Mouse (Mus musculus) hindbrain, embryonic 13.5 days (tissue): ENCODE results near the gene Oasl2. TPM values are rescaled to one million over a fixed set of nuclear protein-coding genes. Genes with fewer than 3 reads are reported as not detected.
"Not testable (repeated sequence)": the region's sequence is repeated elsewhere in the genome, so short reads cannot be mapped to it uniquely, and the experiment has no call there.

Experiments used
- ATAC-seq: fragments of 200-750 bp; cut with Nextera tagmentation; 2 replicates; pipeline ENCODE4 v1.8.0; 2017; ENCODE audit warnings: moderate TSS enrichment; ENCODE audit not compliant: low FRiP score
- H3K27ac ChIP-seq: fragments of 300-500 bp; sonication (generic); 2 replicates; pipeline ENCODE4 v1.5.1; 2015; ENCODE audit warnings: inconsistent platforms, mild to moderate bottlenecking, moderate library complexity
- H3K27me3 ChIP-seq: fragments of 300-500 bp; sonication (generic); 2 replicates; pipeline ENCODE4 v1.6.1; 2015; ENCODE audit warnings: mild to moderate bottlenecking, inconsistent platforms
- H3K36me3 ChIP-seq: fragments of 300-500 bp; sonication (generic); 2 replicates; pipeline ENCODE4 v1.6.1; 2015; ENCODE audit warnings: mild to moderate bottlenecking, inconsistent platforms
- H3K4me1 ChIP-seq: fragments of 300-500 bp; sonication (generic); replicated peaks from 2 replicates; pipeline ENCODE4 v1.6.1; 2015; ENCODE audit warnings: inconsistent platforms
- H3K4me2 ChIP-seq: fragments of 300-500 bp; sonication (generic); 2 replicates; pipeline ENCODE4 v1.6.1; 2015; ENCODE audit warnings: inconsistent platforms, mild to moderate bottlenecking, moderate library complexity
- H3K4me3 ChIP-seq: fragments of 300-500 bp; sonication (generic); 2 replicates; pipeline ENCODE4 v1.5.1; 2015; ENCODE audit warnings: mild to moderate bottlenecking, inconsistent platforms
- H3K9ac ChIP-seq: fragments of 300-500 bp; sonication (generic); 2 replicates; pipeline ENCODE4 v1.6.1; 2015; ENCODE audit warnings: mild to moderate bottlenecking, inconsistent platforms
- H3K9me3 ChIP-seq: fragments of 300-500 bp; sonication (generic); 2 replicates; pipeline ENCODE4 v1.6.1; 2016; ENCODE audit warnings: inconsistent platforms
- WGBS: fragments of 180-500 bp; shearing (Covaris S2); methylation state at CpG from one replicate; pipeline ENCODE4 v1.1.7; 2015; 5-methylcytosine and 5-hydroxymethylcytosine counted together
- polyA plus RNA-seq: library from polyadenylated mRNA; unstranded; fragments of >200 nt; fragmentation: Nextera tagmentation; extraction: Ambion mirVana; gene quantifications from 2 replicates; pipeline ENCODE4 v1.2.1, GENCODE M21; 2015

Oasl2 gene
- polyA plus RNA-seq, result 3.5 and 3.6 TPM in 2 replicates

DNA sequence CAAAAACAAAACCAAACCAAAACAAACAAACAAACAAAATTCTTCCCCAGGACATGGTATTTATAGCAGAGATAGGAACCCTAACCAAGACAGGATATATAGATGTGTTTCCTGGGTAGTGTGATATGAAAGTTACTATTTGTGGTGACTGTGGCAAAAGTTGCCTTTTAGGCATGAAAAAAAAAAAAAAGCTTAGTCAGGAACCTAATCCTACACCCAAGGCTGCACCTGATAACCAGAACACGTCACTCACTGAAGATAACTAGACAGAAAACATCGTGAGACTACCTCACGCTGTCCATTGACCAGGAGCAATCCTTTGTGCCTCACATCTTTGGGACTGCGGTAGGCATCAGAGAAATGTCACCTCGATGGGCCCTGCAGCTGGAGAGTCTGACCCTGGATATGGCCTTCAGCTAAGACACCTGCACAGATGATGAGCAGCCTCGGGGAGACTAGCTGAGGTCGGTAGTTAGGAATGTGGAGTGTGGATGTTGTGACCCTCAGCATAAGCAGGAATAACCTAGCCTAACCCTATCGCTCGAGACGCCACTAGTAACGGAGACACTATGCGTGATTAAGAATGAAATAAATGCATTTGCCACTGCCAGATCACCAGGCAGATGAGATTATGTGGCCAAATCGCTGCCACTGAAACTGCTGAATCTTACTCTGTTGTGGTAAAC, at the start of gene Oasl2:
Gene Oasl2, plus strand, starts transcription at position 249 of the 686 bp plus-strand sequence.
- Histone ChIP-seq H3K36me3 (no peaks in the 10 kb centered on the region), H3K4me2 (peak within 1 kb of the TSS; percentile 6; the same call in 1 of the 2 replicates), H3K9me3 (no peaks in the 10 kb centered on the region), H3K27ac (no peak within 1 kb of the TSS), H3K4me3 (no peak within 1 kb of the TSS), H3K4me1 (0 out of 2 replicates have a peak, but pooled peaks cover 7% of the 10 kb centered on the region), H3K27me3 (no peaks in the 10 kb centered on the region), H3K9ac (no peak within 1 kb of the TSS)
- ATAC-seq, result no peak
- WGBS, result 68% methylated on average over 13 of the region's 13 CpGs

GRCm38 (mm10) chr5:114851565-114852236, 45.0 kb upstream of the Oasl2 start:
- 88% methylated on average over 20 of the region's 20 CpGs for WGBS
- Histone ChIP-seq H3K36me3 (no peaks in the 10 kb centered on the region), H3K9ac (no peak overlapping the region), H3K4me2 (no peak overlapping the region), H3K27me3 (no peaks in the 10 kb centered on the region), H3K9me3 (no peaks in the 10 kb centered on the region), H3K27ac (no peak overlapping the region), H3K4me1 (no peaks in the 10 kb centered on the region), H3K4me3 (no peak overlapping the region)
- ATAC-seq, result no peak

DNA sequence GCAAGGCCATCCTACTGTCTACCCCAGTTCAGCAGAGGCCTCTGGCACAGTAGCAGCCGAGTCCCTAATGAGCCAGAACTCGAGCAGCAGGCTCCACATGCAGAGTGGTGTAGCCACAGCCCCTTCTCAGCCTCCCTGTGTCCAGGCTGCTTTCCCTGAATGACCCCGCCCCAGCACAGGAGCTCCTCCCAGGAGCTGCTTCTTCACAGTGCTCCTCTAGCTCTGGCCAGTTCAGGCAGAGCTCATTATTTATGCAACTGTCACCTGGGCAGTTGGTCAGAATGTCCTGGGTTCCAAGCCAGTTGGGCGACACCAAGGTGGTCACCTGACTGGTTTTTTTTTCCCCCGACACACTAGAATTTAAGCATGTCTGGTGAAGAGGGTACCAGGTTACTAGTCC, 43.4 kb upstream of the Oasl2 start, which contains the start of gene 4930519G04Rik:
Gene 4930519G04Rik, plus strand, starts transcription at position 301 of the 400 bp plus-strand sequence.
- WGBS, result 78% methylated on average over 3 of the region's 5 CpGs

GRCm38 (mm10) chr5:114858582-114858981, 38.2 kb upstream of the Oasl2 start, which contains the start of gene Gm9936:
Gene Gm9936, minus strand, starts transcription at chr5:114858682.
- Histone ChIP-seq H3K36me3 (no peaks in the 10 kb centered on the region), H3K27me3 (peaks cover 16% of the 10 kb centered on the region), H3K27ac (no peak within 1 kb of the TSS), H3K4me3 (peak within 1 kb of the TSS; percentile 33), H3K9me3 (no peaks in the 10 kb centered on the region), H3K4me1 (peaks cover 8% of the 10 kb centered on the region; the same call in 1 of the 2 replicates), H3K4me2 (peak within 1 kb of the TSS; percentile 56), H3K9ac (peak within 1 kb of the TSS; percentile 52; the same call in 1 of the 2 replicates)
- WGBS, result 86% methylated on average over 12 of the region's 12 CpGs
- ATAC-seq, result no peak

More for the DNA sequence above, 43.4 kb upstream of the Oasl2 start, which contains the start of gene 4930519G04Rik:
- not testable (repeated sequence) for H3K36me3 ChIP-seq, H3K9ac ChIP-seq, H3K4me2 ChIP-seq, H3K9me3 ChIP-seq, ATAC-seq, H3K27ac ChIP-seq, H3K4me1 ChIP-seq, H3K4me3 ChIP-seq, H3K27me3 ChIP-seq

- WGBS, result 5% methylated on average over 18 of the region's 18 CpGs
- H3K36me3 ChIP-seq, result no peaks in the 10 kb centered on the region
- peak overlapping the region; percentile 33 for H3K4me3 ChIP-seq
- no peak overlapping the region for H3K27ac ChIP-seq
- peak overlapping the region; percentile 52; the same call in 1 of the 2 replicates for H3K9ac ChIP-seq
- ATAC-seq, result 0 out of 2 replicates have a peak, but pooled peaks have one; percentile 52
- no peaks in the 10 kb centered on the region for H3K9me3 ChIP-seq
- H3K27me3 ChIP-seq, result peaks cover 16% of the 10 kb centered on the region
- H3K4me2 ChIP-seq, result peak overlapping the region; percentile 56
- H3K4me1 ChIP-seq, result peaks cover 8% of the 10 kb centered on the region; the same call in 1 of the 2 replicates
Observed at GRCm38 (mm10) chr5:114859253-114859652, 37.5 kb upstream of the Oasl2 start.

DNA sequence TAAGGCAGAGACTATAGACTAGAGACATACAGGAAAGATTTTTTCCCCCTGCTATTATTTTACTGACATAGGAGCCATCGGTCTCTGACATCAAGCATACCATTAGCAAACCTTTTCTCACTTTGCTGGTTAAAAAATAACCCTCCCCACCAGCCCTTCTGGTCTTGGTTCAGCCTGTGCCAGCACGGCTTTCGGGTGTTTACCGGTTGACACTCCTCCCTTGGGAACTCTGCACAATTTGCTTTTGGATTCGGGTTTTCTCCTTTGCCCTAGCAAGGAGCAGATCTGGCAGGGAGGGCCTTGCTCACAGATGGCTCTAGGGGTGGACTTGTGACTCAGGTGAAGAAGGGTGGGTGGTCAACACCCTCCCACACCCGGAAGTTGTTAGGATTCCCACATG, 35.0 kb upstream of the Oasl2 start:
- Histone ChIP-seq H3K4me2 (no peak overlapping the region), H3K27me3 (peaks cover 16% of the 10 kb centered on the region), H3K9me3 (no peaks in the 10 kb centered on the region), H3K27ac (no peak overlapping the region), H3K36me3 (no peaks in the 10 kb centered on the region), H3K4me1 (peaks cover 8% of the 10 kb centered on the region; the same call in 1 of the 2 replicates), H3K9ac (no peak overlapping the region), H3K4me3 (no peak overlapping the region)
- ATAC-seq, result no peak
- 71% methylated on average over 6 of the region's 6 CpGs for WGBS

DNA sequence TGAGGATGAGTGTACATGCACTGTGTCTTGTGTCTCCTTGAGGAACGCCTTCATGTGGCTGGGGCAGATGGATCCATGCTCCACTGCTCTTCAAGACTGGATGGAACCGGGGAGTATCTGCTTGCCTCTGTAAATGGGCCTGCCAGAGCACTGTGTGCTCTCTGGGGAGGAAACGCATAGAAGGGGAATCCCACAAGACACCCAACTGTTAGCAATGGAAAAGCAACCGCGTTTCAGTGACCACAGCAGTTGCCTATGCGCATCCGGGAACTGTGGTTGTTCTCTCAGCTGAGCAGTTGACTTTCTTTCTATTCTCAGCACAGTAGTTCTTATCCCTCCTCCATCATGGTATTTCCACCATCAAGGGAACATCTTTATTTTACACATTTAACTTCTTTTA, 31.9 kb upstream of the Oasl2 start:
- 84% methylated on average over 7 of the region's 7 CpGs for WGBS
- Histone ChIP-seq H3K4me2 (no peak overlapping the region), H3K27me3 (0 out of 2 replicates have a peak, but pooled peaks cover 3% of the 10 kb centered on the region), H3K4me3 (no peak overlapping the region), H3K4me1 (no peaks in the 10 kb centered on the region), H3K9ac (no peak overlapping the region), H3K9me3 (peaks cover 13% of the 10 kb centered on the region), H3K36me3 (0 out of 2 replicates have a peak, but pooled peaks cover 3% of the 10 kb centered on the region), H3K27ac (no peak overlapping the region)
- no peak for ATAC-seq

GRCm38 (mm10) chr5:114865279-114865678, 31.5 kb upstream of the Oasl2 start:
- Histone ChIP-seq H3K27ac (no peak overlapping the region), H3K9ac (no peak overlapping the region), H3K4me3 (no peak overlapping the region), H3K4me2 (no peak overlapping the region), H3K36me3 (0 out of 2 replicates have a peak, but pooled peaks cover 3% of the 10 kb centered on the region), H3K4me1 (no peaks in the 10 kb centered on the region), H3K9me3 (peaks cover 13% of the 10 kb centered on the region), H3K27me3 (0 out of 2 replicates have a peak, but pooled peaks cover 1% of the 10 kb centered on the region)
- no peak for ATAC-seq
- 90% methylated on average over 12 of the region's 12 CpGs for WGBS

DNA sequence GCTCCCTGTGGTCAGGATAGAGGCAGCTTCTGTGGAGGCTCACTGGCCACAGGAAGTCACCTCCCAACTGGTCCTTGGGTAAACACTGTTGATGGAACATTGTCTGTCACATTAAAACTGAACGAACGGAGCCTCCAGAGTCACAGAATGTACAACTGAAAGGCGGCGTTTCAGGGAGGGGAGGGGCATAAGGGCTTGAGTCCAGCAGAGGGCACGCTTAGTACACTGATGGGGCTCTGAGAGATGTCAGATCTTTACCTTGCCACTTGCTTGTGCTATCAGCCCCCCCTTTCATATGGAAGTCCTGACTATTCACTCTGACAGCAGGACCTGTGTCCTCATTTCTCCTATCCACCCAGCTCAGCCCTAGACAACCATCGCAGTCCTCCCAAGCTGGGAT, 20.9 kb upstream of the Oasl2 start:
- Histone ChIP-seq H3K36me3 (no peaks in the 10 kb centered on the region), H3K4me2 (no peak overlapping the region), H3K9me3 (no peaks in the 10 kb centered on the region), H3K9ac (no peak overlapping the region), H3K27me3 (no peaks in the 10 kb centered on the region), H3K4me1 (no peaks in the 10 kb centered on the region), H3K4me3 (no peak overlapping the region), H3K27ac (no peak overlapping the region)
- no peak for ATAC-seq
- WGBS, result 47% methylated on average over 6 of the region's 6 CpGs

DNA sequence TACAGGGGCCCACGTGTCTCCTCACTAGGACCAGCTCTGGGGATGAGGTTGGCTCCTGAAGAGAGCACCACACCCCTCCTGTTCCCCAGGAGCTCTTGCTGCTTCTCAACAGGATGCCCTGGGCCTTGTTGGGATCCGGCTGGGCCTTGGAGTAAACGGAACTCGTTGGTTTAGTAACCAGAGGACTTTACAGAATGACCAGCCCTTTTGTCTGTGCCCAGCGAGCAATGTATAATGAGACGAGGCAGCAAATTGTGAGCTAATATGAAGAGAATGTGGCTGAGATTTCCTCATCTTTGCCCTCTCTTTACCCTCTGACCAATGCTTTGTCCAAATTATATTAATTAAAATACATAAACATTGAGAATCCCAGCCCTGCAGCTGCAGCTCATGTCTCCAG, 20.4 kb upstream of the Oasl2 start:
- no peaks in the 10 kb centered on the region for H3K27me3 ChIP-seq
- no peak overlapping the region for H3K9ac ChIP-seq
- no peaks in the 10 kb centered on the region for H3K36me3 ChIP-seq
- no peaks in the 10 kb centered on the region for H3K4me1 ChIP-seq
- no peaks in the 10 kb centered on the region for H3K9me3 ChIP-seq
- no peak overlapping the region for H3K4me2 ChIP-seq
- ATAC-seq, result no peak
- H3K4me3 ChIP-seq, result no peak overlapping the region
- 22% methylated on average over 6 of the region's 6 CpGs for WGBS
- no peak overlapping the region for H3K27ac ChIP-seq

- Histone ChIP-seq H3K4me1 (no peaks in the 10 kb centered on the region), H3K9ac (no peak overlapping the region), H3K36me3 (no peaks in the 10 kb centered on the region), H3K27ac (no peak overlapping the region), H3K9me3 (no peaks in the 10 kb centered on the region), H3K4me2 (no peak overlapping the region), H3K4me3 (no peak overlapping the region), H3K27me3 (no peaks in the 10 kb centered on the region)
- no peak for ATAC-seq
- 67% methylated on average over 7 of the region's 7 CpGs for WGBS
Observed at GRCm38 (mm10) chr5:114877487-114877886, 19.2 kb upstream of the Oasl2 start.

DNA sequence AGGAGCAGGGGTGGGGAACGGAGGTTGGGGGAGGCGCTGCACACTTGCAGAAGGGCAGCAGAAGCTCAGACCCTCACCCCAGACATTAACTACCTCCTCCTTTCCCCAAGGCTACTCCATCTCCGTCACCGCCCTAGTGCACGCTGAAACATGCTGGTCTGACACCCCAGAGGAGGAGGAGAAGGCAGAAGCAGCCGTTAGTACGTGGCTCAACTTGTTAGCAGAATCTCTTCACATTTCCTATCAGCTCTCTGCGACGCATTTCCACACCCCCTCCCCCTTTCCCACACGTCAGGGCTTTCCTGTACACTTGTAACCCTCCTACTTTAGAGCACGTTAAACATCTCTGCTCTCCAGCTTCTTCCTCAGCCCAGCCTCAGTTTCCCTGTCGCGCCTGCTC, 17.3 kb upstream of the Oasl2 start:
- no peak for ATAC-seq
- H3K27me3 ChIP-seq, result no peaks in the 10 kb centered on the region
- H3K27ac ChIP-seq, result no peak overlapping the region
- no peaks in the 10 kb centered on the region for H3K4me1 ChIP-seq
- H3K9ac ChIP-seq, result no peak overlapping the region
- no peaks in the 10 kb centered on the region for H3K36me3 ChIP-seq
- WGBS, result 71% methylated on average over 13 of the region's 13 CpGs
- H3K4me3 ChIP-seq, result no peak overlapping the region
- no peak overlapping the region for H3K4me2 ChIP-seq
- H3K9me3 ChIP-seq, result no peaks in the 10 kb centered on the region
